Mouse (Mus musculus): ENCODE data around the gene Dmc1. TPM values are rescaled to one million over a fixed set of nuclear protein-coding genes. Genes with fewer than 3 reads are reported as not detected.

Gene Dmc1
- total RNA-seq, 2 experiments from 2014 or later = 2.1 to 4.9 TPM

- ATAC-seq (replicated peaks; ENCODE audit: poor library complexity, severe bottlenecking) = peak; percentile 57
These were observed 88.5 kb downstream of the Dmc1 start, which contains the start of gene Kdelr3 for GRCm38 (mm10) chr15:79516171-79517096. Gene Kdelr3 (plus strand): TSS chr15:79516411.

GRCm38 (mm10) chr15:79513940-79514339 is 91.0 kb downstream of the Dmc1 start:
- ATAC-seq (replicated peaks; ENCODE audit: poor library complexity, severe bottlenecking) = 0 out of 2 replicates have a peak, but pooled peaks have one; percentile 20

GRCm38 (mm10) chr15:79511553-79512320 is 93.2 kb downstream of the Dmc1 start:
- peak; percentile 66 for ATAC-seq (replicated peaks; ENCODE audit: poor library complexity, severe bottlenecking)

Other genes with a start within 250 kb of the Dmc1 start
- gene Tmem184b, start 201.5 kb downstream of the Dmc1 start, total RNA-seq (2014; fragmentation: Nextera tagmentation) = 19.7 and 30.2 TPM in 2 replicates
- gene Tmem184b, start 201.5 kb downstream of the Dmc1 start, total RNA-seq (2017) = 2.6 and 6.4 TPM in 2 replicates
- 63.6 and 79.1 TPM in 2 replicates for gene Csnk1e, start 149.5 kb downstream of the Dmc1 start, total RNA-seq (2014; fragmentation: Nextera tagmentation)
- gene Csnk1e, start 149.5 kb downstream of the Dmc1 start, total RNA-seq (2017) = 31.3 and 31.6 TPM in 2 replicates
- gene Kcnj4, start 99.9 kb downstream of the Dmc1 start, total RNA-seq (2014; fragmentation: Nextera tagmentation) = not detected in 2 replicates
- not detected in 2 replicates for gene Kcnj4, start 99.9 kb downstream of the Dmc1 start, total RNA-seq (2017)
- 0.38 TPM in 1 of 2 replicates, not detected in the other for gene Kdelr3, start 88.7 kb downstream of the Dmc1 start, total RNA-seq (2014; fragmentation: Nextera tagmentation)
- 0.56 TPM in 1 of 2 replicates, not detected in the other for gene Kdelr3, start 88.7 kb downstream of the Dmc1 start, total RNA-seq (2017)
- 159 and 203 TPM in 2 replicates for gene Ddx17, start 58.4 kb downstream of the Dmc1 start, total RNA-seq (2014; fragmentation: Nextera tagmentation)
- 124 and 142 TPM in 2 replicates for gene Ddx17, start 58.4 kb downstream of the Dmc1 start, total RNA-seq (2017)
- 0.85 and 6.5 TPM in 2 replicates for gene Fam227a, start 53.8 kb upstream of the Dmc1 start, total RNA-seq (2014; fragmentation: Nextera tagmentation)
- gene Fam227a, start 53.8 kb upstream of the Dmc1 start, total RNA-seq (2017) = 1.8 and 2.3 TPM in 2 replicates
- gene Cby1, start 54.1 kb upstream of the Dmc1 start, total RNA-seq (2014; fragmentation: Nextera tagmentation) = 17.9 and 35.2 TPM in 2 replicates
- 32.0 and 45.5 TPM in 2 replicates for gene Cby1, start 54.1 kb upstream of the Dmc1 start, total RNA-seq (2017)
- 146 and 147 TPM in 2 replicates for gene Tomm22, start 65.8 kb upstream of the Dmc1 start, total RNA-seq (2014; fragmentation: Nextera tagmentation)
- gene Tomm22, start 65.8 kb upstream of the Dmc1 start, total RNA-seq (2017) = 88.0 and 117 TPM in 2 replicates
- 22.7 and 24.9 TPM in 2 replicates for gene Josd1, start 82.8 kb upstream of the Dmc1 start, total RNA-seq (2014; fragmentation: Nextera tagmentation)
- 19.2 and 23.6 TPM in 2 replicates for gene Josd1, start 82.8 kb upstream of the Dmc1 start, total RNA-seq (2017)
- 45.8 and 52.4 TPM in 2 replicates for gene Gtpbp1, start 85.7 kb upstream of the Dmc1 start, total RNA-seq (2014; fragmentation: Nextera tagmentation)
- gene Gtpbp1, start 85.7 kb upstream of the Dmc1 start, total RNA-seq (2017) = 47.0 and 59.9 TPM in 2 replicates
- gene Sun2, start 137.4 kb upstream of the Dmc1 start, total RNA-seq (2014; fragmentation: Nextera tagmentation) = 120 and 133 TPM in 2 replicates
- gene Sun2, start 137.4 kb upstream of the Dmc1 start, total RNA-seq (2017) = 227 and 268 TPM in 2 replicates
- 9.5 and 27.7 TPM in 2 replicates for gene Dnal4, start 172.7 kb upstream of the Dmc1 start, total RNA-seq (2014; fragmentation: Nextera tagmentation)
- gene Dnal4, start 172.7 kb upstream of the Dmc1 start, total RNA-seq (2017) = 11.6 and 13.5 TPM in 2 replicates
- gene Nptxr, start 199.7 kb upstream of the Dmc1 start, total RNA-seq (2014; fragmentation: Nextera tagmentation) = 0.52 and 0.85 TPM in 2 replicates
- 0.04 and 0.31 TPM in 2 replicates for gene Nptxr, start 199.7 kb upstream of the Dmc1 start, total RNA-seq (2017)
- not detected in 2 replicates for gene Npcd, start 229.1 kb upstream of the Dmc1 start, total RNA-seq (2014; fragmentation: Nextera tagmentation)
- not detected in 2 replicates for gene Npcd, start 229.1 kb upstream of the Dmc1 start, total RNA-seq (2017)
- 10.6 and 13.5 TPM in 2 replicates for gene Cbx6, start 229.6 kb upstream of the Dmc1 start, total RNA-seq (2014; fragmentation: Nextera tagmentation)
- gene Cbx6, start 229.6 kb upstream of the Dmc1 start, total RNA-seq (2017) = 10.8 and 11.6 TPM in 2 replicates